Mouse (Mus musculus) intestine, embryonic 16.5 days (tissue): ENCODE results near the gene Zfp36l2. TPM values are rescaled to one million over a fixed set of nuclear protein-coding genes. Genes with fewer than 3 reads are reported as not detected.
A peak's percentile ranks its signal among the peaks of the same experiment; 100 is the strongest.
"Not testable (repeated sequence)": the region's sequence is repeated elsewhere in the genome, so short reads cannot be mapped to it uniquely, and the experiment has no call there.

ENCODE experiments used
- ATAC-seq: fragments of 200-750 bp; cut with Nextera tagmentation; 2 replicates; pipeline ENCODE4 v1.8.0; 2017; ENCODE audit warnings: moderate TSS enrichment, moderate library complexity
- H3K27ac ChIP-seq: fragments of 300-500 bp; sonication (generic); 2 replicates; pipeline ENCODE4 v1.5.1; 2014; ENCODE audit warnings: mild to moderate bottlenecking, low read length
- H3K27me3 ChIP-seq: fragments of 300-500 bp; sonication (generic); replicated peaks from 2 replicates; pipeline ENCODE4 v1.6.1; 2014; ENCODE audit warnings: low read length, control low read depth, mixed read lengths; ENCODE audit not compliant: control insufficient read depth, insufficient read depth
- H3K36me3 ChIP-seq: fragments of 300-500 bp; sonication (generic); 2 replicates; pipeline ENCODE4 v1.6.1; 2014; ENCODE audit warnings: low read length, control low read depth; ENCODE audit not compliant: control insufficient read depth, insufficient read depth
- H3K4me1 ChIP-seq: fragments of 300-500 bp; sonication (generic); 2 replicates; pipeline ENCODE4 v1.6.1; 2014; ENCODE audit warnings: low read length, control low read depth, mixed read lengths; ENCODE audit not compliant: control insufficient read depth, insufficient read depth
- H3K4me2 ChIP-seq: fragments of 300-500 bp; sonication (generic); 2 replicates; pipeline ENCODE4 v1.6.1; 2014; ENCODE audit warnings: low read depth, low read length, control low read depth
- H3K4me3 ChIP-seq: fragments of 300-500 bp; sonication (generic); 2 replicates; pipeline ENCODE4 v1.5.1; 2014; ENCODE audit warnings: mild to moderate bottlenecking, low read length
- H3K9ac ChIP-seq: fragments of 300-500 bp; sonication (generic); 2 replicates; pipeline ENCODE4 v1.6.1; 2014; ENCODE audit warnings: low read depth, low read length
- H3K9me3 ChIP-seq: fragments of 300-500 bp; sonication (generic); 2 replicates; pipeline ENCODE4 v1.6.1; 2016; ENCODE audit warnings: low read length, control low read depth; ENCODE audit not compliant: control insufficient read depth
- WGBS: fragments of 180-500 bp; shearing (Covaris S2); extraction: QIAGEN DNeasy Blood & Tissue Kit; methylation state at CpG from one replicate; pipeline ENCODE4 v1.1.7; 2014; 5-methylcytosine and 5-hydroxymethylcytosine counted together
- polyA plus RNA-seq: library from polyadenylated mRNA; unstranded; fragments of >200 nt; fragmentation: Nextera tagmentation; extraction: Ambion mirVana; gene quantifications from 2 replicates; pipeline ENCODE4 v1.2.1, GENCODE M21; 2015

Gene Zfp36l2
- polyA plus RNA-seq, 1 experiment from 2014 or later = 14.4 TPM

GRCm38 (mm10) chr17:84189127-84189854 lies 1.5 kb upstream of the Zfp36l2 start:
- Histone ChIP-seq H3K27me3 (no peaks in the 10 kb centered on the region), H3K9ac (peak overlapping the region; percentile 82), H3K36me3 (peaks cover 7% of the 10 kb centered on the region), H3K9me3 (no peaks in the 10 kb centered on the region), H3K4me3 (peak overlapping the region; percentile 56), H3K4me2 (peak overlapping the region; percentile 91), H3K4me1 (peaks cover 14% of the 10 kb centered on the region), H3K27ac (peak overlapping the region; percentile 100)
- 66% methylated on average over 5 of the region's 5 CpGs for WGBS
- no peak for ATAC-seq

GRCm38 (mm10) chr17:84188374-84188961 lies 721 bp upstream of the Zfp36l2 start:
- H3K27ac ChIP-seq = peak overlapping the region; percentile 100
- peak overlapping the region; percentile 56 for H3K4me3 ChIP-seq
- H3K4me2 ChIP-seq = peak overlapping the region; percentile 91
- H3K9ac ChIP-seq = peak overlapping the region; percentile 82
- peak; percentile 90 for ATAC-seq
- H3K9me3 ChIP-seq = no peaks in the 10 kb centered on the region
- H3K4me1 ChIP-seq = peaks cover 17% of the 10 kb centered on the region
- H3K27me3 ChIP-seq = no peaks in the 10 kb centered on the region
- under 1% methylated on average over 38 of the region's 38 CpGs for WGBS
- peaks cover 7% of the 10 kb centered on the region for H3K36me3 ChIP-seq

GRCm38 (mm10) chr17:84187264-84187663 lies 483 bp downstream of the Zfp36l2 start:
- H3K27me3 ChIP-seq, H3K36me3 ChIP-seq, H3K9me3 ChIP-seq: not testable (repeated sequence)
- H3K27ac ChIP-seq = peak overlapping the region; percentile 100
- ATAC-seq = peak; percentile 29
- peaks cover 28% of the 10 kb centered on the region for H3K4me1 ChIP-seq
- peak overlapping the region; percentile 58; the same call in 1 of the 2 replicates for H3K4me2 ChIP-seq
- WGBS = under 1% methylated on average over 12 of the region's 37 CpGs
- peak overlapping the region; percentile 98 for H3K9ac ChIP-seq
- peak overlapping the region; percentile 94 for H3K4me3 ChIP-seq

GRCm38 (mm10) chr17:84186451-84187202 lies 1.1 kb downstream of the Zfp36l2 start:
- Histone ChIP-seq H3K4me2 (peak overlapping the region; percentile 58), H3K36me3 (peaks cover 1% of the 10 kb centered on the region; the same call in 1 of the 2 replicates), H3K27ac (peak overlapping the region; percentile 99), H3K9me3 (no peaks in the 10 kb centered on the region), H3K27me3 (no peaks in the 10 kb centered on the region), H3K4me3 (peak overlapping the region; percentile 94), H3K9ac (peak overlapping the region; percentile 98), H3K4me1 (peaks cover 34% of the 10 kb centered on the region)
- WGBS = under 1% methylated on average over 73 of the region's 80 CpGs
- ATAC-seq = no peak

GRCm38 (mm10) chr17:84185581-84186450 lies 1.9 kb downstream of the Zfp36l2 start:
- Histone ChIP-seq H3K4me2 (peak overlapping the region; percentile 58), H3K4me3 (peak overlapping the region; percentile 94), H3K27me3 (no peaks in the 10 kb centered on the region), H3K9me3 (no peaks in the 10 kb centered on the region), H3K27ac (peak overlapping the region; percentile 99), H3K36me3 (no peaks in the 10 kb centered on the region), H3K4me1 (peaks cover 43% of the 10 kb centered on the region), H3K9ac (peak overlapping the region; percentile 98)
- under 1% methylated on average over 88 of the region's 108 CpGs for WGBS
- no peak for ATAC-seq

GRCm38 (mm10) chr17:84185011-84185411 lies 2.7 kb downstream of the Zfp36l2 start:
- H3K27me3 ChIP-seq = no peaks in the 10 kb centered on the region
- no peak for ATAC-seq
- H3K4me1 ChIP-seq = peaks cover 51% of the 10 kb centered on the region
- 2% methylated on average over 7 of the region's 7 CpGs for WGBS
- H3K9me3 ChIP-seq = no peaks in the 10 kb centered on the region
- peak overlapping the region; percentile 94 for H3K4me3 ChIP-seq
- H3K4me2 ChIP-seq = peak overlapping the region; percentile 62
- no peaks in the 10 kb centered on the region for H3K36me3 ChIP-seq
- peak overlapping the region; percentile 98 for H3K9ac ChIP-seq
- H3K27ac ChIP-seq = peak overlapping the region; percentile 99

GRCm38 (mm10) chr17:84183291-84183781 lies 4.4 kb downstream of the Zfp36l2 start:
- Histone ChIP-seq H3K9me3 (no peaks in the 10 kb centered on the region), H3K4me2 (peak overlapping the region; percentile 67), H3K36me3 (no peaks in the 10 kb centered on the region), H3K27me3 (no peaks in the 10 kb centered on the region), H3K27ac (peak overlapping the region; percentile 94), H3K4me1 (peaks cover 43% of the 10 kb centered on the region), H3K4me3 (peak overlapping the region; percentile 45), H3K9ac (peak overlapping the region; percentile 71)
- ATAC-seq = peak; percentile 10
- WGBS = 3% methylated on average over 12 of the region's 12 CpGs

GRCm38 (mm10) chr17:84182311-84183271 lies 5.2 kb downstream of the Zfp36l2 start:
- H3K9ac ChIP-seq = peak overlapping the region; percentile 71
- H3K9me3 ChIP-seq = no peaks in the 10 kb centered on the region
- no peaks in the 10 kb centered on the region for H3K36me3 ChIP-seq
- no peaks in the 10 kb centered on the region for H3K27me3 ChIP-seq
- H3K4me1 ChIP-seq = peaks cover 45% of the 10 kb centered on the region
- no peak for ATAC-seq
- peak overlapping the region; percentile 94 for H3K27ac ChIP-seq
- peak overlapping the region; percentile 67 for H3K4me2 ChIP-seq
- 18% methylated on average over 16 of the region's 16 CpGs for WGBS
- peak overlapping the region; percentile 45 for H3K4me3 ChIP-seq
